Mouse (Mus musculus) cerebellum, adult 8-10 months (tissue): ENCODE measurements around the gene Anxa5.
A peak's percentile ranks its signal among the peaks of the same experiment; 100 is the strongest.

ENCODE experiments used
- DNase-seq: peaks from one replicate; pipeline ENCODE4 v3.0.0; 2022

Anxa5 gene

DNA sequence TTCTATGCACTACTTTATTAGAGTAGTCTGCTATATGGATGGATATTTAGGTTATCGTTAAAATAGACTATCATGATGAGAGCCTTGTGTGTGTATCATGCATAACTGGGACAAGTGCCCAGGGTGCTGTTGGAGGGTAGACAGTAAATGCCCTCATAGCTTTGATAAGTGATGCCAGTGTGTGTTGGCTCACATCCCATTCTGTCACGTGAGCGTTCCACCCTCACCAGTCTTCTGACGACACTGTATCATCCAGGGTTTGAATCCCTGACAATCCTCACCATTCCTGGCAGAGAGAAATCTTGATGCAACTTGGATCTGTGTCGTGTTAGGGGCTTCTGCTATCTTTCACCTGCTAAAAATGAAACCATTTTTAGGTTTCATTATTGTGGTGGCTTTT lies 29.2 kb downstream of the Anxa5 start:
- DNase-seq: no peak

DNA sequence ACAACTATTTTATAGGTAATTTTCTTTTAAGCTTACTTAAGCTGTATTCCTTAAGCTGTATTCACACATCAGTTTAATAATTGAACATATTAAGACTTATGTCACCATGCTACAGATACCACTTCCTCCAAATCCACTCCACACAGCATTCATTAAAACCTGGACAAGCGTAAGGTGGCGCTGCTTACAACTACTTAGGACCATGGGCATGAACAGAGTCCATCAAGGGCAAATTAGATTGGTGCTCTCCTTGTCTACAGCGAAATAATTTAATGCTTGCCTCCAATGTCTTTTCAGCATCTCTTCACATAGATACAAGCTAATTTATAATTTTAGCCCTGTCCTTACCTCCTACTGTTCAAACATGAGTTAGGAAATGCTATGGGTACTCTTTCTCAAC lies 29.7 kb downstream of the Anxa5 start:
- no peak for DNase-seq

DNA sequence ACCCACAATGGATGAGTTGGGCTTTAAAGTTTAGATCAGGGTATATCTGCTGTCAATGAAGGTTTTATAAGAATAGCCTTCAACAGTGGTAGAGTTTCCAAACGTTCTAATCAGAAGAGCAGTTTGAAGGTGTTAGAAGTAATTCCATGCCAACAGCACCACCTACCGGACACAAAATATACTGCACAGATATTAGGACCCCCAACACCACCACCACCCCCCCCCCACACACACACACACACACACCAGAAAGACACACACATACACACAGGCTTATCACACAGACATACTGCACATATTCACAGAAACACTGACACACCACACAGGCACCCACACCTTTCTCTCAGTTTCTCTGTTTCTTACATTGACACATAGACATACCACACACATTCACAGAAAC lies 33.3 kb downstream of the Anxa5 start:
- peak; percentile 6 for DNase-seq

DNA sequence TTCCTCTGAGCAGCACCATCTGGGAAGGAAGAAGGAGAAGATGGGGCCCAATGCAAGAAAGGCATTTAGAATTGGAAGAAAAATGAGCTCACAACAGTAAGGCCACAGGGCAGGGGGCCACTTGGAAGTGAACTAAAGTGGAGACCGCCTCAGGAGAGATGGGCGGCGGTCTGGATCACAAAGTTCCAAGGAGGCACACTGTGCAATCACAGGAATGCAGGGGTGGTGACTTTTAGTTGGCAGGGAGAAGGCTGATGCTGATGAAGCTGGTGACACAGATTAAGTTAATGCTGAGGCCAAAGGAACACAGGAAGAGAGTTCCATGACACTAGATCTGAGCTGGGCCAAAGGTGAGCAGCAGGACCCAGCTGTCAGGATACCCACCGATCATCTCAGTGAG lies 35.4 kb downstream of the Anxa5 start:
- no peak for DNase-seq

DNA sequence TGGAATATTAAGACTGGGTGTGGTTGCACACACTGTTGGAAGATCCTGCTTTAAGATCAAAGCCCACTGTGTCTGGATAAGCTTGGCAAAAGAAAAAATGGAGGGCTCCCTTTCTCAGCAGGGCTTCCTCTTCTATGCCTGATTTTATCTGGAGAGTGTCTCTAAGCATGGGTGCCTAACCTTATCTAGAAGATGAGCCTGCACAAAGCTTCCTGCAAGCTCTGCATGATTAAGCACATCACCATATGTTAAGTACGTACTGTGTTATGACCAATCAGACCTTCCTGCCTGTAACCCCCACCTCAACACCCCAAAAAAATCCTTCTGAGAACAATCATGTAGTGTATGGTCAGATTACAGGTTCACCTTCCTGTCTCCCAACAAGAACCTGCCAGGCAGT lies 45.3 kb downstream of the Anxa5 start:
- DNase-seq: no peak

DNA sequence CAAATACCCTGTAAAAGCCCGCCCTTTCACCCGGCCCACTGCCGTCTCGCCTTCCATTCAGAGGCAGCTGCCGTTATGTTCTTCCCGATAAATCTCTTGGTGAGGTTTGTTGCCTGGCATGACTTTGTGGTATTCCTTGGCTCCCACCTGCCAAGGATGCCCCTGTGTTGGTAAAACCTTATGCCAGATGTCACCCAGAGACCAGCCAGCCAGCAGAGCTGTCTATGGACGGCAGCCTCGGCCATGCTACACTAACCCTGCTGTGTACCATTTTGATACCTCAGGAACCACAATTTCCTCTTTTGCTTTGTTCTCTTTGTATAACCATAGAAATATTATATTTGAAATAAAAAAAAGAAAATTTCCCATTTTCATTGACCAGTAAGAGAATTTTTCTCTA lies 48.3 kb downstream of the Anxa5 start:
- DNase-seq: no peak

DNA sequence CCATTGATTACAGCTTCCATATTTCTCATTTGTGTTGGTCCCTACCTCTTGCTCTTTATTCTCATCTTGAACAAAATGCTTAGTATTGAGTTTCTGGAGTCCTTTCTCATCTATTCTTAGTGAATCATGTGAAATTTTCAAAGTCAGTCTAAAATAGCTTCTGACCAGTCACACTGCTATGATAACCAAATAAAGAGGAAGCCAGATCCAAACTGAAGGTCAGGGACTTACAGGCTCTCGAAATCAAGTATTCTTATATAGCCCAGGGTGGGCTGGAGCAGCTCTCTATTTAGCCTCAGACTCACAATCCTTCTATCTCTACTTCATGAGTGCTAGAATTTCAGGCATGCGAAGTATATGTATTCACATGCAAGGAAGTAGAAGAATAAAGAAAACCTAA lies 66.2 kb downstream of the Anxa5 start:
- DNase-seq: no peak

DNA sequence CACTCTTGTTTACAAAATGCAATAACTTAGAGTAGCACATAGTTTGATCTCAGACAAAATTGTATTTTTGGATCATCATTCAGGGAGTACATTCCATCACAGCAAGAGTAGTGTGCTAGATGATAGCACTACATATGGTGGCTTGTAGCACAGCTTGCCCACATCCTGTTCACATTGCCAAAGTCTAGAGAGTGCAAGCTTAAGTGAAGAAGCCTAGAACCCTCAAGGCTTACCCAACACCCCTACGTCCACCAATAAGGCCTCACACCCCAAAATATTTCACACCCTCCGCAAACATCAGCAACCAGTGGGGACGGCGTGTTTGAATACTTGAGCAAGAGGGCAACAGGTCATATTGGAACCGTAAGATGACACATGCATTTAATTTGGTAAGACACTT lies 68.7 kb downstream of the Anxa5 start:
- no peak for DNase-seq

DNA sequence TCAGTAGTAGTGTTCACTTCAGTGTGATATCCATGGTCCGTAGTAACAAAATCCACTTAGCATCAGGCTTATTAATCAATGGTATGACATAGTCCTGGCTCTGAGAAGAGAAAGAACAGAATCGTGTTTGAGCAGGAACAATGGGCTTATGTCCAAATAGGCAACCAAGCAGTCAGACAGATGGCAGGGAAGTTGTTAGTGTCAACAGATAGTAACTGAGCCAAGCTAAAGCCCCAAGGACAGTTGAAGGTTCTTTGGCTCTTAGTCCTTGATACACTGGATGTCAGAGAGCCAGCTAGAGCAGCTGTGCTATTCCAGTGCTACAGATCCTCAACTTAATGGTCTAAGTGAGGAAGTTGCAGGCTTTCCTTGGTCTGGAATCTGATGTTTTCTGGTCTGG lies 69.4 kb downstream of the Anxa5 start:
- no peak for DNase-seq

DNA sequence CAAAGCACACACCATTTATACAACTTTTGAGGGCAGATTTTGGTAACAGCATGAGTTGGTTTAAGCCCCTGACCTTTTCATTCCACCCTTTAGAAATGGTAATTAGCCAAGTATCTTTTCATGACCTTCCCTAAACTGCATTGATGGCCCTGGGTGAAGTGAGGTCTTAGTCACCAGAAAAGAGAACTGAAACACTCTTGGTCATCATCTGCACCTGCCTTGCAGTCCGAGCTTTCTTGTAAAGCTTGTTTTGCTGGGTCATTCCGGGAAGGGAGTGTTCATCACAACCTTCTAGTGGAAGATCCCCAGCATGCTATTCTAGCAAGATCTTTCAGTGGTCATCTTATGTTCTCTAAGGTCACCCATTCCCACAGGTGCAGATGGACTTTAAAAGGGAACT lies 73.8 kb downstream of the Anxa5 start:
- DNase-seq: no peak

DNA sequence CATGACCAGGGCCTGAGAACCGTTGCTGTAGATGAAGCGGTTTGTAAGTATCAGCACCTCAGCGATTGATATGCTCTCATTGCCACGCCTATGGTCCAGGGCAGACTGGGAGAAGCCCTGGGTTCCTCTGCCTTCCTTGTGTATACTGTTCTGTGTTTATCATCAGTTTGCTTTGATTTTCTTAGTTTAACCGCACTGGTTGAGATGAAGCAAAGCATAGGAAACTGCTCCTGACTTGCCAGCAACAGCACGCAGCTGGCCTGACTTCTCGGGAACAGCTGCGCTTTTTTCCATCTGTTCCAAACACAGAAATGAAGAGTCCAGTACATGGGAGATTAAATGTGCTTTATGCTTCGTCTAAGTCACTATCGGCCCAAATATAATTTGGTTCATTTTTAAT lies 75.0 kb downstream of the Anxa5 start:
- DNase-seq: no peak
